Mouse (Mus musculus): ENCODE results near the gene Ddx23. TPM values are rescaled to one million over a fixed set of nuclear protein-coding genes. Genes with fewer than 3 reads are reported as not detected.

Gene Ddx23
- polyA plus RNA-seq, 1 experiment from 2014 or later, result 24.4 TPM

DNA sequence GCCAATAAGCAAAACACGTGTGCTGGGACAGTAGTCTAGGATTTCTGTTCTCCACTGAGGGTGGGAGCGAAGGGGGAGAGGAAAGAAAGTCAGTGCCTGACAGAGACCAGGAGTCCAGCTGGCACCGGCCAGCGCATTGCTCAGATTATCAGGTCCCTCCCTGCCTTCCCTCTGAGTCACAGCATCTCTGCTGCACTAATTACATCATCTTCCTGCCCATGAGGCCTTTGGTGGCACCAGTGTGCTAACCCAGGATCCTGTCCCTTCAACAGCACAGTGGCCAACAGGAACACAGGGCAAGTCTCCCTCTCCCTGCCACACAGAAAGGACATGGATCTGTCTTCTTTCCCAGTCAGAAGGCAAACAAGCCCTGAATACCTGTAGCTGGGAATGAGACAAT, 9.9 kb upstream of the Ddx23 start:
- no peak overlapping the region for H3K9ac ChIP-seq (replicated peaks)
- no peak overlapping the region for H3K27ac ChIP-seq (replicated peaks)
- H3K36me3 ChIP-seq, result peaks cover 28% of the 10 kb centered on the region
- peaks cover 19% of the 10 kb centered on the region for H3K27me3 ChIP-seq
- no peak for ATAC-seq (ENCODE audit: low FRiP score, low read depth)
- 84% methylated on average over 4 of the region's 4 CpGs for WGBS
- H3K9me3 ChIP-seq, result no peaks in the 10 kb centered on the region
- H3K4me1 ChIP-seq, result peaks cover 40% of the 10 kb centered on the region
- H3K4me3 ChIP-seq, result no peak overlapping the region
- no peak overlapping the region for H3K4me2 ChIP-seq (replicated peaks)

DNA sequence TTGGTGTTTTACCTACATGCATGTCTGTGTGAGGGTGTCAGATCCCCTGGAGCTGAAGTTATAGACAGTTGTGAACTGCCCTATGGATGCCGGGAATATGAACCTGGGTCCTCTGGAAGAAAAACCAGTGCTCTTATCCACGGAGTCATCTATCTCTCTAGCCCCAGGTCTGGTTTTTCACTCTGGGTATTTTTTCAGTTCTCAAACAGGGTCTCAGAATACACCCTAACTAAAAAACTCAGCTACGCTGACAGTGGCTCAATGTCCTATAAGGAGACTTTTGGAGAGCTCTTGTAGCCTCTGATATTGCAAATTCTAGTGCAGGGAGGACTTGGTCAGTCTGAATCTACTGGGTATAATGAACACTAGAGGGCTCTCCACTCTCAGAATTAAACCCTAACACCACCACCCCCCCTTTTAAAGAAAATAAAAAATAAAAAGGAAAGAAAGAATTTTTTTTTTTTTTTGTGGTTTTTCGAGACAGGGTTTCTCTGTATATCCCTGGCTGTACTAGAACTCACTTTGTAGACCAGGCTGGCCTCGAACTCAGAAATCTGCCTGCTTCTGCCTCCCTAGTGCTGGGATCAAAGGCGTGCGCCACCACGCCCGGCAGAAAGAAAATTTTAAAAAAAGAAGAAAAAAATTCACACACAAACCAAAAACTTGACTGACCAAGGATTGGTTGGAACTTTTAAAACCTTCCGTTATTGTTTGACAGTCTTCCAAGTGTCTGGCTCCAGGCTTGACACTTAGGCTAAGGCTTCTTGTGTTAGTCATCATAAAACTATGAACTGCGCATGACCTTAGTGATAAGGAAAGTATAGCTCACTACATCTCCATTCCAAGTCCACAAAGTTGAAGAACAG, 1.6 kb upstream of the Ddx23 start:
- no peak overlapping the region for H3K4me3 ChIP-seq
- H3K9me3 ChIP-seq, result no peaks in the 10 kb centered on the region
- H3K36me3 ChIP-seq, result peaks cover 8% of the 10 kb centered on the region
- no peak overlapping the region for H3K27ac ChIP-seq (replicated peaks)
- H3K9ac ChIP-seq (replicated peaks), result no peak overlapping the region
- no peaks in the 10 kb centered on the region for H3K27me3 ChIP-seq
- 0 out of 2 replicates have a peak, but pooled peaks cover 5% of the 10 kb centered on the region for H3K4me1 ChIP-seq
- no peak overlapping the region for H3K4me2 ChIP-seq (replicated peaks)
- no peak for ATAC-seq (ENCODE audit: low FRiP score, low read depth)
- 79% methylated on average over 11 of the region's 11 CpGs for WGBS

GRCm38 (mm10) chr15:98662198-98662566, 512 bp downstream of the Ddx23 start:
- WGBS, result 1% methylated on average over 14 of the region's 14 CpGs
- Histone ChIP-seq H3K4me1 (0 out of 2 replicates have a peak, but pooled peaks cover 5% of the 10 kb centered on the region), H3K36me3 (peaks cover 25% of the 10 kb centered on the region), H3K4me3 (peak overlapping the region; percentile 80), H3K4me2 (replicated peaks) (peak overlapping the region; percentile 74), H3K9ac (replicated peaks) (peak overlapping the region; percentile 83), H3K9me3 (no peaks in the 10 kb centered on the region), H3K27me3 (no peaks in the 10 kb centered on the region), H3K27ac (replicated peaks) (peak overlapping the region; percentile 85)
- ATAC-seq (ENCODE audit: low FRiP score, low read depth), result no peak; the same call in 1 of the 2 replicates

GRCm38 (mm10) chr15:98656982-98657751, 5.5 kb downstream of the Ddx23 start:
- WGBS, result 84% methylated on average over 15 of the region's 15 CpGs
- H3K4me3 ChIP-seq, result no peak overlapping the region
- H3K27me3 ChIP-seq, result no peaks in the 10 kb centered on the region
- no peaks in the 10 kb centered on the region for H3K9me3 ChIP-seq
- H3K4me1 ChIP-seq, result 0 out of 2 replicates have a peak, but pooled peaks cover 5% of the 10 kb centered on the region
- H3K36me3 ChIP-seq, result peaks cover 73% of the 10 kb centered on the region
- H3K27ac ChIP-seq (replicated peaks), result no peak overlapping the region
- no peak overlapping the region for H3K9ac ChIP-seq (replicated peaks)
- no peak for ATAC-seq (ENCODE audit: low FRiP score, low read depth)
- H3K4me2 ChIP-seq (replicated peaks), result no peak overlapping the region

GRCm38 (mm10) chr15:98652174-98652573, 10.5 kb downstream of the Ddx23 start:
- Histone ChIP-seq H3K27ac (replicated peaks) (no peak overlapping the region), H3K36me3 (peaks cover 99% of the 10 kb centered on the region), H3K9ac (replicated peaks) (no peak overlapping the region), H3K9me3 (no peaks in the 10 kb centered on the region), H3K27me3 (no peaks in the 10 kb centered on the region), H3K4me1 (no peaks in the 10 kb centered on the region), H3K4me2 (replicated peaks) (no peak overlapping the region), H3K4me3 (no peak overlapping the region)
- ATAC-seq (ENCODE audit: low FRiP score, low read depth), result no peak
- WGBS, result 96% methylated on average over 8 of the region's 8 CpGs

DNA sequence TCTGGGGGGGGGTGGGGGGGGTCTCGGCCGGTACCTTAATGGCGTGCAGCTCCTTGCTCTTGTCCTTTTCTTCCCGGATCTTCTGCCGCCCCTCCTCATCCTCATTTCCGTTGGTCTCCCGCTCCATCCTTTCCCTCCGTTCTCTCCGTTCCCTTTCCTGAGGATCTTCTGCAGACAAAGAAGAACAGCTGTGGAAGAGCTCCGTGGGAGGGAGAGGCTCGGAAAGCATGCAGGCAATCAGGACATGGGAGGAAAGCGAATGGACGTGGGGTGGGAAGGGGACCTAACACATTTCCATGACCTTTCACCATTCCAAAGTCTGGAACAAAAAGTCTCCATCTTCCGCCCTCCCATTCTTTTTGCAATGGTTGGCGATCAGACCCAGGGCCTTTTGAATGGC, 11.3 kb downstream of the Ddx23 start:
- Histone ChIP-seq H3K27me3 (no peaks in the 10 kb centered on the region), H3K36me3 (peaks cover 99% of the 10 kb centered on the region), H3K9ac (replicated peaks) (no peak overlapping the region), H3K4me3 (no peak overlapping the region), H3K4me2 (replicated peaks) (no peak overlapping the region), H3K27ac (replicated peaks) (no peak overlapping the region), H3K4me1 (no peaks in the 10 kb centered on the region), H3K9me3 (no peaks in the 10 kb centered on the region)
- ATAC-seq (ENCODE audit: low FRiP score, low read depth), result no peak
- WGBS, result 96% methylated on average over 15 of the region's 15 CpGs

- H3K27me3 ChIP-seq, result no peaks in the 10 kb centered on the region
- no peaks in the 10 kb centered on the region for H3K9me3 ChIP-seq
- H3K36me3 ChIP-seq, result peaks cover 99% of the 10 kb centered on the region
- WGBS, result 97% methylated on average over 3 of the region's 3 CpGs
- H3K9ac ChIP-seq (replicated peaks), result no peak overlapping the region
- no peaks in the 10 kb centered on the region for H3K4me1 ChIP-seq
- H3K4me3 ChIP-seq, result no peak overlapping the region
- ATAC-seq (ENCODE audit: low FRiP score, low read depth), result no peak
- H3K27ac ChIP-seq (replicated peaks), result no peak overlapping the region
- no peak overlapping the region for H3K4me2 ChIP-seq (replicated peaks)
Observed at GRCm38 (mm10) chr15:98648071-98648470, 14.6 kb downstream of the Ddx23 start.

DNA sequence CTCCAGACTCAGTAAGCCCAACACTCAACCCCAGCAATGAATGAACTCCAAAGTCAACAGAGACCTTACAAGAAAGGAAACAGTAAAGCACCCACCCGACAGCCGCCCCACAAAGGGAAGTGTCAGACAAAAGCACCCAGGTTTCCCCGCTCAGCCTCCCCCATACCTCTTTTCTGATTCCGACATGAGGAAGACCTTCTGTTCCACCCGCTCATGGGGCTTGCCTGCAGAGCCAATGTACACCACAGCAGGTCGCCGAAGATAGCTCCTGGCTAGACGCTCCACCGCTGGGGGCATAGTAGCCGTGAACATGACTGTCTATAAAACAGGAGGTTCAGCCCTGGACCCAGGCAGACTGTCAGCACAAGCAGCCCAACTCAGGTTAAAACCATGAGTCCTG, 15.4 kb downstream of the Ddx23 start:
- ATAC-seq (ENCODE audit: low FRiP score, low read depth), result no peak
- 91% methylated on average over 10 of the region's 10 CpGs for WGBS
- H3K4me3 ChIP-seq, result no peak overlapping the region
- H3K4me1 ChIP-seq, result no peaks in the 10 kb centered on the region
- no peak overlapping the region for H3K27ac ChIP-seq (replicated peaks)
- H3K27me3 ChIP-seq, result no peaks in the 10 kb centered on the region
- no peaks in the 10 kb centered on the region for H3K9me3 ChIP-seq
- no peak overlapping the region for H3K9ac ChIP-seq (replicated peaks)
- no peak overlapping the region for H3K4me2 ChIP-seq (replicated peaks)
- H3K36me3 ChIP-seq, result peaks cover 99% of the 10 kb centered on the region

GRCm38 (mm10) chr15:98646737-98647136, 16.0 kb downstream of the Ddx23 start:
- H3K9me3 ChIP-seq, result no peaks in the 10 kb centered on the region
- H3K27me3 ChIP-seq, result no peaks in the 10 kb centered on the region
- no peak overlapping the region for H3K9ac ChIP-seq (replicated peaks)
- 84% methylated on average over 8 of the region's 8 CpGs for WGBS
- no peak overlapping the region for H3K4me3 ChIP-seq
- H3K27ac ChIP-seq (replicated peaks), result 0 out of 2 replicates have a peak overlapping the region, but pooled peaks have one; percentile 3
- H3K4me2 ChIP-seq (replicated peaks), result no peak overlapping the region
- no peaks in the 10 kb centered on the region for H3K4me1 ChIP-seq
- peaks cover 99% of the 10 kb centered on the region for H3K36me3 ChIP-seq
- ATAC-seq (ENCODE audit: low FRiP score, low read depth), result no peak

DNA sequence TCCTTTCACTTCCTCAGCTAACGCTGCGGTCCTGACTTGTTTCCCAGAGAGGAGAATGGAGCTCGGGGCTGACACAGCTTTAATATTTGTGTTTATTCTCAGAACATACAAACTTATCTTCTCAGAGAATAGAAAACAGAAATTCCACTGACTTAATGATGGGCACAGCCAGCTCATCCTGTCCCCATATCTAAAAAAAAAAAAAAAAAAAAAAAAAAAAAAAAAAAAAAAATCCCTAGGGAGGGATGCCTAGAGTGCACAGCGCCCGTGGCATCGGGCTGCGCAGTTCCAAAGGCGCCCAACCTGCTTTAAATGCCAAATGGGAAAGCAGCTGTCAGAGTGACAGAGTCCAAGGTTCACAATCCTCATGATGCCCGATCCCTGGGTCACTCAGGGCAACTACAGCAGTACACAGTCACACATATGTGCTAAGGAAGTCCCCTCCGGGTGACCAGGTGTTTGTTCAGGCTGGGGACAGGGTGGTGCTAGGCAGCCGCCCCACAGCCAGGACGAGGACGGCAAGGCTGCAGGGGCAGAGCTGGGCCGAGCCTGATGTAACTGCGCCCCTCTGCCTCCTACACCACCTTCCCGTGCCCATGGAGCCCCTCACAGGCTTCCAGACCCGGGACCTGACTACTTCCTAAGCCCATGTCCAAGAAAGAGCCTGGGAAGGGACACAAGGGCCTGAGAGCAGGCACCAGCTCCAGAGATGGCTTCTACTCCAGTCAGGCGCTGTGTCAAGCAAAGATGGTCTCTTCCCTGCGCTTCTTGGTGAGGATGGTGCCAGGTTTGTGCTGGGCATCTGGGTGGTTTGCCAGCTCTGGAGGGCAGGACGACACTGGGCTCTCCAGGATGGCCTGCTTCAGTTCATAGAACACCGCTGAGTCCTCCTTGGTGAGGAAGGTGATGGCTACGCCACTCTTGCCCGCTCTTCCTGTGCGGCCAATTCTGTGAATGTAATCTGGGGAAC, 17.4 kb downstream of the Ddx23 start:
- Histone ChIP-seq H3K9ac (replicated peaks) (no peak overlapping the region; the same call in 1 of the 2 replicates), H3K4me2 (replicated peaks) (no peak overlapping the region), H3K27ac (replicated peaks) (0 out of 2 replicates have a peak overlapping the region, but pooled peaks have one; percentile 20), H3K4me1 (no peaks in the 10 kb centered on the region), H3K27me3 (no peaks in the 10 kb centered on the region), H3K9me3 (no peaks in the 10 kb centered on the region), H3K36me3 (peaks cover 99% of the 10 kb centered on the region), H3K4me3 (no peak overlapping the region)
- no peak for ATAC-seq (ENCODE audit: low FRiP score, low read depth)
- WGBS, result 92% methylated on average over 24 of the region's 24 CpGs

DNA sequence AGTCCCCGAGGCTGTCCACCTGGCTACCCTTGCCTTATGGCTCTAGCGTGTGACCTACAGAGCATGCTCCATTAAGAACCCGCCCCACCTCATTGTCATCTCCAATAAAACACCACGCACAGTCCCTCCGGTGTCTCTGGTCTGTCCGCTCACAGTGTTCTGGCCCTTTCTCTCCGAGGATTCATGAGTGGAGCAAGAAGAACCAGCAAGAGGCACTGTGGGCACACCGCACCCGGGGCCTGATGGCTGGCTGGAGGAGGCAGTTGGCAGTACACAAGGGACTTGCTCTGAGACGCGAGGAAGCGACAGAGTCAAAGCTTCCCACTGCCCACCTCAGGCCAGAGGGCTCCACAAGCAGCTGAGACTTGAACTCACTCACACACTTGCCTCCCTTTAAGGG, 18.3 kb downstream of the Ddx23 start:
- Histone ChIP-seq H3K9me3 (no peaks in the 10 kb centered on the region), H3K9ac (replicated peaks) (no peak overlapping the region), H3K4me2 (replicated peaks) (no peak overlapping the region), H3K36me3 (peaks cover 99% of the 10 kb centered on the region), H3K27me3 (no peaks in the 10 kb centered on the region), H3K27ac (replicated peaks) (no peak overlapping the region), H3K4me1 (no peaks in the 10 kb centered on the region), H3K4me3 (no peak overlapping the region)
- ATAC-seq (ENCODE audit: low FRiP score, low read depth), result no peak
- 93% methylated on average over 12 of the region's 12 CpGs for WGBS
